Mouse (Mus musculus): ENCODE data around the gene Tmem132b. TPM values are rescaled to one million over a fixed set of nuclear protein-coding genes. Genes with fewer than 3 reads are reported as not detected.

Gene Tmem132b
- polyA plus RNA-seq, 1 experiment from 2014 or later: 0.03 TPM

DNA sequence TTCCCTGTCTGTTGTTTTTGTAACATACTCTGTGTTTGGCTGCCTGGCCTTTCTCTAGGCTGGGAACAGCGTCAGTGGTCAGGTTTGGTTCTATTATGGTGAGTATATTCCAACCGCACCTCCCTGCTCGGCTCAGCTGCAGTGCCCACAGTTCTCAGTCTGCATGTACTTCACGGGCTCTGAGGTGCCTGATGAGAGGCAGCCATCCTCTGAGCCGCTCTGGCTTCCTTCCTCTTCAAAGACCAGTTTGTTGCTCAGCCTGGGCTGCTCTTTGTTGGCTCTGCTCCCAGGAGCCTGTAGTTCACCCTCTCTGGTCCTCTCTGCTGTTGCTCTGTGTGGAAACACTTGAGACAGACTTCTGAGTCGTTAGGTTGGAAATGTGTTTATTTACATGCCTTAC is 151.9 kb downstream of the Tmem132b start:
- no peak overlapping the region for H3K4me2 ChIP-seq
- no peak overlapping the region for H3K4me3 ChIP-seq
- H3K27ac ChIP-seq (replicated peaks): no peak overlapping the region
- no peak overlapping the region for H3K9ac ChIP-seq
- ATAC-seq (ENCODE audit: extremely low read depth, insufficient number of reproducible peaks, low FRiP score, low TSS enrichment): no peak
- H3K4me1 ChIP-seq: no peaks in the 10 kb centered on the region
- no peaks in the 10 kb centered on the region for H3K36me3 ChIP-seq
- no peaks in the 10 kb centered on the region for H3K9me3 ChIP-seq
- 69% methylated on average over 6 of the region's 6 CpGs for WGBS
- H3K27me3 ChIP-seq (replicated peaks): no peaks in the 10 kb centered on the region

GRCm38 (mm10) chr5:125685681-125686331 is 154.2 kb downstream of the Tmem132b start:
- Histone ChIP-seq H3K4me1 (no peaks in the 10 kb centered on the region), H3K27me3 (replicated peaks) (no peaks in the 10 kb centered on the region), H3K4me3 (no peak overlapping the region), H3K36me3 (no peaks in the 10 kb centered on the region), H3K9ac (no peak overlapping the region), H3K27ac (replicated peaks) (no peak overlapping the region), H3K4me2 (no peak overlapping the region), H3K9me3 (no peaks in the 10 kb centered on the region)
- 75% methylated on average over 11 of the region's 11 CpGs for WGBS
- ATAC-seq (ENCODE audit: extremely low read depth, insufficient number of reproducible peaks, low FRiP score, low TSS enrichment): no peak

- Histone ChIP-seq H3K4me2 (no peak overlapping the region), H3K27ac (replicated peaks) (no peak overlapping the region), H3K27me3 (replicated peaks) (no peaks in the 10 kb centered on the region), H3K4me3 (no peak overlapping the region), H3K36me3 (no peaks in the 10 kb centered on the region), H3K4me1 (no peaks in the 10 kb centered on the region), H3K9me3 (no peaks in the 10 kb centered on the region), H3K9ac (no peak overlapping the region)
- no peak for ATAC-seq (ENCODE audit: extremely low read depth, insufficient number of reproducible peaks, low FRiP score, low TSS enrichment)
- 40% methylated on average over 10 of the region's 10 CpGs for WGBS
Measured at GRCm38 (mm10) chr5:125692538-125692937, 161.0 kb downstream of the Tmem132b start.

GRCm38 (mm10) chr5:125699395-125699794 is 167.8 kb downstream of the Tmem132b start:
- H3K9me3 ChIP-seq: no peaks in the 10 kb centered on the region; the same call in 1 of the 2 replicates
- no peaks in the 10 kb centered on the region for H3K27me3 ChIP-seq (replicated peaks)
- H3K4me1 ChIP-seq: no peaks in the 10 kb centered on the region
- no peaks in the 10 kb centered on the region for H3K36me3 ChIP-seq
- no peak overlapping the region for H3K9ac ChIP-seq
- H3K4me2 ChIP-seq: no peak overlapping the region
- no peak for ATAC-seq (ENCODE audit: extremely low read depth, insufficient number of reproducible peaks, low FRiP score, low TSS enrichment)
- no peak overlapping the region for H3K4me3 ChIP-seq
- H3K27ac ChIP-seq (replicated peaks): no peak overlapping the region
- WGBS: 60% methylated on average over 3 of the region's 3 CpGs

GRCm38 (mm10) chr5:125700234-125700633 is 168.7 kb downstream of the Tmem132b start:
- no peak overlapping the region for H3K27ac ChIP-seq (replicated peaks)
- ATAC-seq (ENCODE audit: extremely low read depth, insufficient number of reproducible peaks, low FRiP score, low TSS enrichment): no peak
- WGBS: 73% methylated on average over 5 of the region's 5 CpGs

DNA sequence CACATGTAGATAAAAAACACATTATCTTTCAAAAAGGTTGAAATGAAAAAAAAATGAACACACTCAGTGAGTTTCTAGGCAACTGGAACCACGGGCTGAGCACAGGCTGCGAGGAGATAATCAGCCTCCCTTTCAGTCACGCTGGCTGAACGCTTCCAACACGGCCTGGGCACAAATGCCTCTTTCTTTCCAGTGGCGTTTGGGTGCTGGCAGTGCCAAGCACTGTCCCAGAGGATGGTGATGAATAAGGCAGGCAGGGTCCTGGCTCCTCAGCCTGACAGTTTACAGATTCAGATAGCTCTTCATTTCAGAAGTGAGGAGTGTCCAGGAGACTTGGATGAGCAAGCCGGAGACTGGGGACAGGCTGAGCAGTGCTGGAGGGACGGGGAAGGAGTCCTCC is 173.8 kb downstream of the Tmem132b start:
- Histone ChIP-seq H3K27ac (replicated peaks) (no peak overlapping the region), H3K27me3 (replicated peaks) (no peaks in the 10 kb centered on the region), H3K36me3 (no peaks in the 10 kb centered on the region), H3K4me2 (no peak overlapping the region), H3K9me3 (no peaks in the 10 kb centered on the region; the same call in 1 of the 2 replicates), H3K4me1 (no peaks in the 10 kb centered on the region), H3K4me3 (no peak overlapping the region), H3K9ac (no peak overlapping the region)
- WGBS: 69% methylated on average over 8 of the region's 8 CpGs
- no peak for ATAC-seq (ENCODE audit: extremely low read depth, insufficient number of reproducible peaks, low FRiP score, low TSS enrichment)

More at GRCm38 (mm10) chr5:125700234-125700633, 168.7 kb downstream of the Tmem132b start:
- no peak overlapping the region for H3K4me3 ChIP-seq
- no peaks in the 10 kb centered on the region for H3K4me1 ChIP-seq
- no peak overlapping the region for H3K9ac ChIP-seq
- H3K27me3 ChIP-seq (replicated peaks): no peaks in the 10 kb centered on the region
- no peaks in the 10 kb centered on the region; the same call in 1 of the 2 replicates for H3K9me3 ChIP-seq
- H3K4me2 ChIP-seq: no peak overlapping the region
- no peaks in the 10 kb centered on the region for H3K36me3 ChIP-seq

GRCm38 (mm10) chr5:125709160-125709559 is 177.6 kb downstream of the Tmem132b start:
- no peaks in the 10 kb centered on the region for H3K4me1 ChIP-seq
- no peak overlapping the region for H3K9ac ChIP-seq
- no peaks in the 10 kb centered on the region for H3K27me3 ChIP-seq (replicated peaks)
- H3K27ac ChIP-seq (replicated peaks): no peak overlapping the region
- H3K9me3 ChIP-seq: peaks cover 16% of the 10 kb centered on the region; the same call in 1 of the 2 replicates
- ATAC-seq (ENCODE audit: extremely low read depth, insufficient number of reproducible peaks, low FRiP score, low TSS enrichment): no peak
- 9% methylated on average over 3 of the region's 3 CpGs for WGBS
- H3K4me2 ChIP-seq: no peak overlapping the region
- no peaks in the 10 kb centered on the region for H3K36me3 ChIP-seq
- H3K4me3 ChIP-seq: no peak overlapping the region

DNA sequence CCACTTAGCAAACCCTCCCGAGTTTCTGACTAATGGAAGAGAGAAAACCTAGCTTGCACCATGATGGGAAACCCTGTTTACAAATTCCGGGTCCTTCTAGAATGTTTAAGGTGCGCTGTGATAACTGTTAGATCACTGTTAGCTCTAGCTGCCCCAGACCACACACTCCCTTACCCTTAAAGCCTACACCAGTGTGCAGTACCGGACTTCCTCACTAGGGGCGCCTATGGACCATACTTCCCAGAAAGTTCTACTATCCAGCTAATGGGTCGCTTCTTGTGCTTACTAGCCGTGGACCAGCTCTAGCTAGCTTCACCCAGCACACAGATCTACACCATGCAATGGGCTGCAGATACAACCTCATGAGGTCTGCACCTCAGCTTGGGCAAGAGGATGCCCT is 195.2 kb downstream of the Tmem132b start:
- no peaks in the 10 kb centered on the region for H3K27me3 ChIP-seq (replicated peaks)
- H3K27ac ChIP-seq (replicated peaks): no peak overlapping the region
- no peaks in the 10 kb centered on the region for H3K4me1 ChIP-seq
- no peak overlapping the region for H3K4me2 ChIP-seq
- H3K36me3 ChIP-seq: no peaks in the 10 kb centered on the region
- 80% methylated on average over 7 of the region's 7 CpGs for WGBS
- no peak overlapping the region for H3K4me3 ChIP-seq
- no peak overlapping the region for H3K9ac ChIP-seq
- no peak for ATAC-seq (ENCODE audit: extremely low read depth, insufficient number of reproducible peaks, low FRiP score, low TSS enrichment)
- peaks cover 48% of the 10 kb centered on the region for H3K9me3 ChIP-seq

DNA sequence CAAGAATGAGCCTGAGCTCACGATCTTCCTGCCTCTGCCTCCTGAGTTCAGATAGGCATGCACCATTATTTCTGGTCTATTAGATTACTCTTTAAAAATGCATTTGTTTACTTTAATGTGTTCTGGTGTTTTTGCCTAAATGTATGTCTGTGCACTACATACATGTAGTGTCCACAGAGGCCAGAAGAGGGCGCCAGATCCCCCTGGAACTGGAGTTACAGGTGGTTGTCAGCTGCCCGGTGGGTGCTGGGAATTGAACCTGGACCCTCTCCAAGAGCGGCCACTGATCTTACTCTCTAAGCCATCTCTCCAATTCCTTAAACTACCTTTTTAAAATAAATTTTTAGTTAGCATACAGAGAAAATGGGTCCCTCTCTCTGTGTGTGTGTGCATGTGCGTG is 195.9 kb downstream of the Tmem132b start:
- 70% methylated on average over 5 of the region's 5 CpGs for WGBS
- ATAC-seq (ENCODE audit: extremely low read depth, insufficient number of reproducible peaks, low FRiP score, low TSS enrichment): no peak
- peaks cover 48% of the 10 kb centered on the region for H3K9me3 ChIP-seq
- no peaks in the 10 kb centered on the region for H3K27me3 ChIP-seq (replicated peaks)
- no peak overlapping the region for H3K27ac ChIP-seq (replicated peaks)
- H3K4me2 ChIP-seq: no peak overlapping the region
- no peaks in the 10 kb centered on the region for H3K36me3 ChIP-seq
- no peaks in the 10 kb centered on the region for H3K4me1 ChIP-seq
- H3K9ac ChIP-seq: no peak overlapping the region
- H3K4me3 ChIP-seq: no peak overlapping the region

DNA sequence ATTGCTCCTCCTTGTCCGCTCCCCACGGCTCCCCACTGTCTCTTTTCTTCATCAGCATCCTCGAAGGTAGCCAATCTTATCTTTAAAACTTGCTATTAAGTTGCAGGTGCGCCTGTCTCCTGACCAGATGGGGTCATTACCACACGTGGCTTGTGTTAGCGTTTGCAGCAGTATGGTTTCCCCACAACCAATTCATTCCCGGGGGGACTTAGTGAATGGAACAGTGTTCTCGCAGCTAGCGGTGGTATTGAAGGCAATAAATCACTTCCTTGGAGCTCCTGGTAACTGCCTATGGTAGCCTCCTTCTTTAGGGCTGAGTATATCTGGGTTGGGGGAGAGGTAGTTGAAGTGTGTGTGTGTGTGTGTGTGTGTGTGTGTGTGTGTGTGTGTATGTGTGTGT is 196.4 kb downstream of the Tmem132b start:
- H3K9ac ChIP-seq: no peak overlapping the region
- H3K36me3 ChIP-seq: no peaks in the 10 kb centered on the region
- 83% methylated on average over 9 of the region's 9 CpGs for WGBS
- H3K27ac ChIP-seq (replicated peaks): no peak overlapping the region
- no peak overlapping the region for H3K4me2 ChIP-seq
- no peak for ATAC-seq (ENCODE audit: extremely low read depth, insufficient number of reproducible peaks, low FRiP score, low TSS enrichment)
- H3K27me3 ChIP-seq (replicated peaks): no peaks in the 10 kb centered on the region
- peaks cover 44% of the 10 kb centered on the region for H3K9me3 ChIP-seq
- H3K4me3 ChIP-seq: no peak overlapping the region
- H3K4me1 ChIP-seq: no peaks in the 10 kb centered on the region

- H3K9ac ChIP-seq: no peak overlapping the region
- 57% methylated on average over 3 of the region's 3 CpGs for WGBS
- no peak overlapping the region for H3K4me3 ChIP-seq
- H3K9me3 ChIP-seq: peaks cover 49% of the 10 kb centered on the region
- H3K36me3 ChIP-seq: no peaks in the 10 kb centered on the region
- ATAC-seq (ENCODE audit: extremely low read depth, insufficient number of reproducible peaks, low FRiP score, low TSS enrichment): no peak
- H3K4me1 ChIP-seq: no peaks in the 10 kb centered on the region
- no peak overlapping the region for H3K27ac ChIP-seq (replicated peaks)
- no peak overlapping the region for H3K4me2 ChIP-seq
- H3K27me3 ChIP-seq (replicated peaks): no peaks in the 10 kb centered on the region
Measured at GRCm38 (mm10) chr5:125728521-125728920, 196.9 kb downstream of the Tmem132b start.

DNA sequence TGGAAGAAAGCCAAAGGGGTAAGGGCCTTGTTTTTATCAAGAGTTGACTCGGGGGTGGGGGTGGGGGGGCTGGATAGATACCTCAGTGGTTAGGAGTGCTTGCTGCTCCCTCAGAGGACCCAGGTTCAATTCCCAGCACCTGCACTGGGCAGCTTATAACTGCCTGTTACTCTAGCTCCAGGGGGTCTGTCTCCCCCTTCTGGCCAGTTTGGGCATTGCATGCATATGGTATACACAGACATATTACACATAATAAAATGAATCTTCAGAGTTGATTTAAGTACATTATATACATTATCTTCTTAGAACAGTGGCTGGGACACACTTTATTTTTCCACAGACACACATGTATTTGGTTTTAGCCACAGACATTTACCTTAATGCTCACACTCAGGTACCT is 202.2 kb downstream of the Tmem132b start:
- no peak for ATAC-seq (ENCODE audit: extremely low read depth, insufficient number of reproducible peaks, low FRiP score, low TSS enrichment)
- Histone ChIP-seq H3K27me3 (replicated peaks) (no peaks in the 10 kb centered on the region), H3K9me3 (peaks cover 33% of the 10 kb centered on the region), H3K9ac (no peak overlapping the region), H3K4me1 (no peaks in the 10 kb centered on the region), H3K4me2 (no peak overlapping the region), H3K27ac (replicated peaks) (no peak overlapping the region), H3K36me3 (no peaks in the 10 kb centered on the region), H3K4me3 (no peak overlapping the region)
- WGBS: 68% methylated on average over 1 of the region's 1 CpGs
